Mouse (Mus musculus) gastrocnemius, postnatal 4 days (tissue): ENCODE data around the gene Ttc25. TPM values are rescaled to one million over a fixed set of nuclear protein-coding genes. Genes with fewer than 3 reads are reported as not detected.
A peak's percentile ranks its signal among the peaks of the same experiment; 100 is the strongest.
"Not testable (repeated sequence)": the region's sequence is repeated elsewhere in the genome, so short reads cannot be mapped to it uniquely, and the experiment has no call there.

Experiments
- DNase-seq, 2 experiments: peaks; one replicate each; pipeline ENCODE4 v3.0.0; 2021 to 2022; ENCODE audit warnings: low spot score in 2 of 2, mixed read lengths in 2 of 2
- total RNA-seq, 2 experiments: library from RNA; stranded (reverse); gene quantifications; 2 replicates each; pipeline ENCODE4 v1.2.3; 2021

The Ttc25 gene
- total RNA-seq, 2 experiments from 2014 or later = 0.13 to 0.22 TPM

DNA sequence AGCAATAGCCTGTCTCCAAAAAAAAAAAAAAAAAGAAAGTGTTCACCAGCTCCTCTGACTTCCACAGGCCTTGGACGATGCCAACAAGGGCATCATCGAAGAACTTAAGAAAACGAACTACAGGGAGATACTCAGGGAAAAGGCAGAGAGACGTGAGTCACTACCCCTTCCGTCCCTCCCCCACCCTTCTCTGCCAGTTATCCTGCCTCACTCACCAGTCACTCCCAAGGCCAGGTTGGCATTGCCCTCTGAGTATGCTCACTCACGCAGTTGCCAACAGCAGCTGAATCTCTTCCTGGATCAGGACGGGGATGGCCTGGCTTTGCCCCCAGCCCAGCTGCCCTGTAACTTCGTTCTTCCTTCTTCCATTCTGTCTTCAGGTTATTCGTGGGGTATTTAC is 24.4 kb downstream of the Ttc25 start:
- DNase-seq = no peak

DNA sequence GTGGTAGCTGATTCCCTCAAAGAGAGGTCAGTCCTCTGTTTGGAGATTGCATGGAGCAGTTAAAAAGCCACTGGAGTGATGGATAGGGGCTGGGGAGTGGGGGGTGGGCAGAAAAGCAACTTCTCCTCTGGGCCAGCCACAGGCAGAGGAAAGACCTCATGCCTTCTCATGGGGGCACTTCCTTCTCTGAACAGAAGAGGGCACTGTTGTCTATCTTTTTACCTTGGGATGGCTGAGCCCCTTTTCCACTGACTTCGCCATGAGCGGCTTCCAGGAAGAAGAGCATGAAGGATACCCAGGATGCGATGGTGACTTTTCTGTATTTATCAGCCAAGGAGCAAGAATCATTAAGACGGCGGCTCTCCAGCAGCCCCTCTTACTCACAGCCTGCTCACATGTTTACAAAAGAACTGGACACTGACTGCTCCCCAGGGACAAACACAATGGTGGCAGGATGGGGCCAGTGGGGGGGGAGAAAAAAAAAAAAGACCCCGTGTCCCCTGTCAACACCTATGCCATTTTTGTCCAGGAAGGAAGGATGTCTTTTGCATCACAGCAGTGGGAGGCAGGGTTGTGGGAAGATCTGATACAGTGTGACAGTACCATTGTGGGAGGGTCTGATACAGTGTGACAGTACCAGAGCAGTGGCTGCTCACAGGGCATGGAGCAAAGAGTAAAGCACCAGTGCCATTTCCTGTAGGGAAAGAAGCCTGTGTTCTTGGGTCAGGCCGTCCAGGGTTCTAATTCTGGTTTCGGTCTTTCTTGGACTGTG is 25.2 kb downstream of the Ttc25 start:
- DNase-seq = peak in 1 of 2 experiments; percentile 72

GRCm38 (mm10) chr11:100571202-100571567 is 25.8 kb downstream of the Ttc25 start:
- DNase-seq = peak in 1 of 2 experiments; percentile 23

- DNase-seq = no peak
Observed at GRCm38 (mm10) chr11:100574188-100574587, 28.8 kb downstream of the Ttc25 start.

DNA sequence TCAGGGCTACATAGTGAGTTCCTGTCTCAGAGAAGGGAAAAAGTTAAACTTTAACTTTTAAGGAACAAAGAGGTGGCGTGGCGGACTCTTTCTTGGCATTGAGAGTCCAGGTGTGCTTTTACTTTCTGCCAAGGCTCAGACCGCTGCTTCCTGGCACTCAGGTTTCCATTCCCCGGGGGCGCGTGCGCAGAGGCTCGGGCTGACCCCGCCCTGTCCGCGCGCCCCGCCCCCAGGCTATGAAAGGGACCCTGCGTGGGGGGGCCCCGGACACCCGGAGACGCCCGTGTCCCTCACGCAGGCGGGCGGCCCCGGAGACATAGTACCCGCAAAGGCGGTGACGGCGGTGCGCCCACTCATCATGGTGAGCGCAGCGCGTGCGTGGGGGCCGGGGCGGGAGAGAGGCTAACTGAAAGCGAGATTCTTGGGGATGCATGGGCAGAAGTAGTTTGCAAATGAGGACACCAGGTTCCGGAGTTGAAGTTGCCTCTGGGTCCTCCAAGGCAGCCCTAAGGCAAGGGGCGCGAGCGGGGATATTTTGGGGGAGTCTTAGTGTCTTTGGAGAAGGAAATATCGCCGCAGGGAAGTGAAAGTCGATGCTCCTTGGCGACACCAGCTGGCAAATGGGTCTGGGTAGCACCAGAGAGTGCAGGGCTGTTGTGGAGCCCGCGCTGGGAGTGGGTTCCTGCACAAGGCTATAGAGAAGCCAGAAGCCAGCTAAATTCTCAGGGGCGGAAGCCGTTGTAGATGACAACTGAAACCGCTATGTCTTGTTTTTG is 29.5 kb downstream of the Ttc25 start, which contains the start of gene Cnp:
Gene Cnp, plus strand, starts transcription at position 197 of the 776 bp plus-strand sequence.
- DNase-seq = peak; percentile 73 to 75

GRCm38 (mm10) chr11:100575484-100575855 is 30.1 kb downstream of the Ttc25 start:
- DNase-seq = peak in 1 of 2 experiments; percentile 16

DNA sequence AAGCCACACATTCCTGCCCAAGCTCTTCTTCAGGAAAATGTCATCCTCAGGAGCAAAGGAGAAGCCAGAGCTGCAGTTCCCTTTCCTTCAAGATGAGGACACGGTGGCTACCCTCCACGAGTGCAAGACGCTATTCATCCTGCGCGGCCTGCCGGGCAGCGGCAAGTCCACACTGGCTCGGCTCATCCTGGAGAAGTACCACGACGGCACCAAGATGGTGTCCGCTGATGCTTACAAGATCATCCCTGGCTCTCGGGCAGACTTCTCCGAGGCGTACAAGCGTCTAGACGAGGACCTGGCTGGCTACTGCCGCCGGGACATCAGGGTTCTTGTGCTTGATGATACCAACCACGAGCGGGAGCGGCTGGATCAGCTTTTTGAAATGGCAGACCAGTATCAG is 30.8 kb downstream of the Ttc25 start:
- DNase-seq = no peak

- DNase-seq = no peak
Observed at GRCm38 (mm10) chr11:100577852-100578599, 32.6 kb downstream of the Ttc25 start.

DNA sequence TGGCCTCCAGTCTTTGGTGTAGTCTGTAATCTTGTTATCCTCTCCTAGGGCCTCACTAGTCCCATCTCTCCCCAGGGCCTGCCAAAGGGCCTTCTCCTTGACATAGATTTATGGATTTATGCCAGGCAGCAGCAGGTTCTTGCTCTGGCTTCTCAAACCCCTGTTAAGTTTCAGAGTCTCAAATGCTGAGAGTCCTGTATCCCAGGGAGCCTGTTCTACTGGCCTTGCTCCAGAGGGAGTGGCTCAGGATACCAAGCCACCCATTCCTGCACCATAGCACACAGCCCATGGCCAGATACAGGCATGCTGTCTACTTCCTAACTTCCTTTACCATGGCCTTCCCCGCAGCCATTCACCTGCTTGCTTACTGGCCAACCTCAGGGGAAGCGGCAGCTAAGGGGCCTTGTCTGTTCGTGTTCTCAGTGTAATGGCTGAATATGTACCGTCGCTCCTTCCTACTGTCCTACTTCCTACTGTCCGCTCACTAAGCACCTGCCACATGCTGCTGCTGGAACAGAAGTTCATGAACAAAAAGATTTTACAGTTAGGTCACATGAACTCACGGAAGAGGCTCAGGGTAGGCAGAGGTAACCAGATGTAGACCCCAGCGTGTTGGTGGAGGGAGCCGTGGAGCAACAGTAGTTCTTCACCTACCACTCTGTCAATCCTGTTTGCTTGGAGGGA is 33.9 kb downstream of the Ttc25 start:
- no peak for DNase-seq

DNA sequence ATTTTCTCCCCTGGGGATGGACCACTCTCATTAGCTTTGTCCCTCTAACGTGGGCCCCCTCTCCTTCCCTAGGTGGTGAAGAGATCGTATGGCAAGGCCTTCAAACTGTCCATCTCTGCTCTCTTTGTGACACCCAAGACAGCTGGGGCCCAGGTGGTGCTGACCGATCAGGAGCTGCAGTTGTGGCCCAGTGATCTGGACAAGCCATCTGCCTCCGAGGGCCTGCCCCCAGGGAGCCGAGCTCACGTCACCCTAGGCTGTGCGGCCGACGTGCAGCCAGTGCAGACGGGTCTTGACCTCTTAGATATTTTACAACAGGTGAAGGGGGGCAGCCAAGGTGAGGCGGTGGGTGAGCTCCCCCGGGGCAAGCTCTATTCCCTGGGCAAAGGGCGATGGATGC is 34.9 kb downstream of the Ttc25 start:
- DNase-seq = no peak

- peak in 1 of 2 experiments; percentile 27 for DNase-seq
Observed at GRCm38 (mm10) chr11:100581756-100582155, 36.3 kb downstream of the Ttc25 start.

- not testable (repeated sequence) for DNase-seq
Observed at GRCm38 (mm10) chr11:100582413-100582812, 37.0 kb downstream of the Ttc25 start.

DNA sequence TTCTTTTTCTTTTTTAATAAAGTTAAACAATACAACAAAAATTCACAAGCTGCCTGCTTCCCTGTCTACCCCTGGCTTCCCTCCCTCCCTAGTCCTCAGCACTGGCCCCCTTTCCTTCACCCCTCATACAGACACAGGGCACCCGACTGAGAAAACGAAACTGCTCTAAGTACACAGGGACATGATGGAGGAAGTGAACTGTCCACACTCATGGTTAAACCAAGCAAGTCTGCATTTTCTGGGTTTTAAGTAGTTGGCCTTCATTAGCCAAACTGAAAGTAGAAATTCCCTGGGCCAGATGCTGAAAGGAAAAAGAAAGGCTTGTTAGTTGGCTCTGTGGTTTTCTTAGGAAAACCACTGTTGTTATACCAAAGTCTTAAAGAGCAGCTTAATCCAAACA is 37.4 kb downstream of the Ttc25 start:
- DNase-seq = no peak

DNA sequence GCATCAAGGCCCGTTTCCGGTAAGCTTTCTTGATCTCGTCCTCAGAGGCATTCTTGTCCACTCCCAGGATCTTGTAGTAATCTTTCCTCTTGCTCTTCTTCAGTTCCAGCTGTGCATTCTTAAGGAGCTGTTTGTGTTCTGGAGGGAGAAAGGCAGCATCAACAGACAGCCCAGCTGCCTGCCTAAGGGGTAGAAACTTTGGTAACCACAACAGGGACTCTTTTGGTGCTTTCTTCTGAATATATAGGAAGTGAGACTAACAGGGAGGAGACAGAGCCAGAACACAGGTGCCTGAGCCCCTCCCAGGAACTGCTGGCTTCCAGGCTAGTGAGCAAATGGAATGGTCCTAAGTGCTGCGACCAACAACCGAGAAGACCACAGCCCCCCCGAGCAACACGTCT is 39.2 kb downstream of the Ttc25 start:
- DNase-seq = no peak

DNA sequence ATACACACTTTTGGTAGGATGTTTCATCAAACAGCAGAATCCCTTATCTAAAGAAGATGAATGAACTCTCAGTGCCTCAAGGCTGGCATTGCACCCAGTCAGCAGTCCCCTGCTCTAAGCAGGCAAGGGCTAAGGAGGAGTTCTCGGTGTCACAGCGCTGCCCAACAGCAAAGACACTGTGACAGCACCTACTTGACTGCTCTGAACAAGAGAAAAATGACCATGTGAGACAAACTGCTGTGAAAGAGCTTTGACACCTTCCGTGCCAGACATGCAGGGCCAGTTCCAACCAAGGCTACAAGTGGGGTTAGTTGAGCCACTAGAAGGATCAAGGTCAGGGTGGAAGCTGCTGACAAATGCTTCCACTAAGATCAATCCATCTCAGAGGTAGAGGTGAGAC is 39.7 kb downstream of the Ttc25 start:
- DNase-seq = no peak

DNA sequence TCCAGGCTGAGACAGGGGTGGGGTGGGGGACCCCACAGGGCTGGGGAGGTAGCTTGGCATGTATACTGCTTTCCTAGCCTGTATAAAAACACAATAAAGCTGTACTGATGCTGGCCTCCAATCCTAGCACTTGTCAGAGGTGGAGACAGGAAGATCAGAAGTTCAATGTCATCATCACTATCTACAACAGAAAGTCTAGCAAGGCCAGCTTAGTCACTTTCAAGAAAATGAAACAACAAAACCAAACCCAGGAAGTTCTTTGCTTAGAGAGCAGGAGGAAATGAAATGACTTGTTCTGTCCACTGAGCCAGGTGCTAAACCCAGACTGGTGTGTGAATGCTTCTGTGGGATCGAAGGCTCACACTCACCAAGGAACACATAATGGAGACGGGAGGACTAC is 43.1 kb downstream of the Ttc25 start:
- no peak for DNase-seq

DNA sequence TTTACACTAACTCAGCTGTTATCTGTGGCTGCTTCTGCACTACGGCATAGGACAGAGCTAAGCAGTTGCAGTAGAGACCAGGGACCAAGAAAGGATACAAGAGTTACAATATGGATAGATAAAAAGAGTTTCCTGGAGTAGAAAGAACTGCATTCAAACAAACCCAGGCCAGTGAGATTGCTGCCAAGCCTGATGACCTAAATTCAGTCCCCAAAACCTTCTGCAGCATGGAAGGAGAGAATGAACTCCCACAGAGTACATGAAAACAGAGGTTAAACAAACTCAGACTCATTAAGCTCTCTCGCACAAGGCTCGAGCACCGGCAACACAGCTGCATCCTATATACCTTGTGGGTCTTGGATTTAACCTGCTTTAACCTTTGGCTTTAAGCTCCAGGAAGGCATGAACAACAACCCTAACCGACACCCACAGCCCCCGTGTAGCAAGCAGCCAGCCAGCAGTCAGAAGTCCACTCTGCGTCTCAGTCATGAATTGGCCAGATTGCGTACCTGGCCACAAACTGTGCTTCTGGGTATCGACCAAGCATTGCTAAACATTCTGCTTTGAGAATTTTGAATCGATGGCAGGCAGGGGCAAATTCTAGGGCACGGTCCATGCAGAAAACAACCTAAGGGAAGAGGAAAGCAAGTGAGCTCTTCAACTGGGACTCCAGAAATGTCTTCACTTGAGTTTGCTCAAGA is 47.1 kb downstream of the Ttc25 start:
- DNase-seq = no peak

DNA sequence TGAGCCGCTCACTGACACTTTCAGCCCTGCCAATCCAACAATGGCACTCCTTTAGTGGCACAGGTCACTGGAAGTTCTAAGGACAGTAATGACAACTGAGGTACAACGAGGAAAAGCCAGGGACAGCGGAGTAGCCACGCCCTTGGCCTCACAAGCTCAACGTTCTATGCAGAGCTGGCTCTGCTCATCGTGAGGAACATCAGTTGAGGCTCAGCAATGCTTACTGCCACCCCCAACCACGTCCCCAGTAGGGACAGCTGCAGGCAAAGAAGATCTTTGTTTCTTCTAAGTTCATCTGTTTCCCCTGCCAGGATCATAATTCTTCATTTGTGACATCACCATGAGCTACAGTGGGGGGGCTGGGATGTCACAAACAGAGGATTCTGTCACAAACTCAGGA is 49.2 kb downstream of the Ttc25 start:
- no peak for DNase-seq

DNA sequence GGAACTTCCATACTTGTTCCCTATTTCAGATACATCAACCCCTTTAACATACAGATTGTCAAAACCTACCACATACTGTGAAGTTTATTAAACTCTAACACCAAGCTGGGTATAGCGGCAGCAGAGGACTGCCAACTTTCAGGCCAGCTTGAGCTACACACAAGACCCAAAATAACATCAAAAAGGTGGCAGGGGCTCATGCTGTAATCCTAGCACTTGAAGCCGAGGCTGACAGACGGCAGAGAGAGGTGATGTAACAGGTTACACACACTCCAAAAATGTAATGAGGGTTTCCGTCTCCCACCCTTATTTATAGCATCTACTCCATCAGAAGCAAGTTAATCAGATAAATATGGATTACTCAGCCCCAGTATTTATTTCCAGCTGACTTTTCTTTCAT is 50.1 kb downstream of the Ttc25 start:
- DNase-seq = no peak

DNA sequence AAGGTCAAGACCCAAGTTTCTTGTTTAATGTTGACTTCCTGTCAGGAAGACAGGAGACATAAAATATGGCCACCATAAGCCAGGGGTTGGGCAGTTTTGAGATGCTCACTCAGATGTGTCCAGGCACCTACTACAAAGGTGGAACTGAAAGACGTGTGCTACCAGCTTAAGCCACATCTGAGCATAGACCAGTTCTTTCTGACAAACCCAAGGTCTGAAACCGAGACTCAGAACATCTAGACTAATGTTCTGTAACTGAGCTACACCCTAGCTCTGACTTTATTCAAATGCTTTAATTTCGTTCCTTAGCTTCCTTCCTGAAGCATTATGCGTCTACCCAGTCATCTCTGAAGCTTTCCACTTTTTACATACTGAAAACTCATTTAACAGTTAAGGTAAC is 52.7 kb downstream of the Ttc25 start:
- DNase-seq = no peak

GRCm38 (mm10) chr11:100601372-100601771 is 56.0 kb downstream of the Ttc25 start:
- no peak for DNase-seq
